16 mouse cellular contexts compared by ENCODE assay signal in genomic region chr6:39013034-39013832, GRCm38 (mm10).
A peak's percentile ranks its signal among the peaks of the same experiment; 100 is the strongest.
DNase-seq lines count a peak whose midpoint lies in the region; ATAC-seq and TF ChIP-seq lines count a peak whose summit lies in the region.
"Had no signal": no experiment of that assay in that cellular context is flagged by ENCODE, and none has a peak within 500 bp of the region (broad histone marks: within the 10 kb centered on the region; RNA-seq: fewer than 3 reads in every experiment).

No protein-coding gene starts in this region.

- H3K4me1 ChIP-seq in lung, embryonic 14.5 days (ENCODE audit: insufficient read depth) = no peaks in the 10 kb centered on the region
- H3K4me1 ChIP-seq in lung, adult 2 months (ENCODE audit: control insufficient read depth, insufficient read depth, low read length) = no peaks in the 10 kb centered on the region
- H3K4me1 ChIP-seq in liver, embryonic 11.5 days (replicated peaks; ENCODE audit: control insufficient read depth, insufficient read depth, low read length) = peaks cover 3% of the 10 kb centered on the region; the same call in 1 of the 2 replicates
- H3K4me1 ChIP-seq in stomach, embryonic 15.5 days = no peaks in the 10 kb centered on the region
- H3K4me1 ChIP-seq in heart, embryonic 12.5 days (replicated peaks) = peaks cover 12% of the 10 kb centered on the region
- H3K4me1 ChIP-seq: embryonic facial prominence, embryonic 12.5 days; forebrain, embryonic 10.5 days; neural tube, embryonic 15.5 days had no signal

- WGBS in lung, embryonic 14.5 days = 82% methylated on average over 10 of the region's 10 CpGs
- WGBS in lung, adult 2 months = 84% methylated on average over 10 of the region's 10 CpGs
- 79% methylated on average over 10 of the region's 10 CpGs for WGBS in liver, embryonic 11.5 days
- WGBS in stomach, embryonic 15.5 days = 72% methylated on average over 10 of the region's 10 CpGs
- 77% methylated on average over 10 of the region's 10 CpGs for WGBS in heart, embryonic 12.5 days

- H3K4me2 ChIP-seq in lung, embryonic 14.5 days = no peak overlapping the region
- H3K4me2 ChIP-seq in liver, embryonic 11.5 days = no peak overlapping the region
- H3K4me2 ChIP-seq in stomach, embryonic 15.5 days = no peak overlapping the region
- H3K4me2 ChIP-seq in heart, embryonic 12.5 days = no peak overlapping the region
- H3K4me2 ChIP-seq: embryonic facial prominence, embryonic 12.5 days; neural tube, embryonic 15.5 days had no signal

- H3K27ac ChIP-seq in lung, embryonic 14.5 days (ENCODE audit: low read depth) = no peak overlapping the region
- H3K27ac ChIP-seq in liver, embryonic 11.5 days (ENCODE audit: low read depth, low read length) = peak overlapping the region; percentile 78
- H3K27ac ChIP-seq in stomach, embryonic 15.5 days = 0 out of 2 replicates have a peak overlapping the region, but pooled peaks have one; percentile 0
- no peak overlapping the region for H3K27ac ChIP-seq in heart, embryonic 12.5 days (ENCODE audit: poor library complexity, severe bottlenecking)
- H3K27ac ChIP-seq: embryonic facial prominence, embryonic 12.5 days; forebrain, embryonic 10.5 days; neural tube, embryonic 15.5 days had no signal

- TF ChIP-seq POLR2A in lung, adult 2 months (IDR thresholded peaks at IDR 0.05; ENCODE audit: borderline replicate concordance, extremely low read depth, low read depth, low read length) = no peak

- H3K9ac ChIP-seq in lung, embryonic 14.5 days = no peak overlapping the region
- H3K9ac ChIP-seq in liver, embryonic 11.5 days (ENCODE audit: low read depth, low read length) = no peak overlapping the region
- no peak overlapping the region for H3K9ac ChIP-seq in stomach, embryonic 15.5 days
- H3K9ac ChIP-seq in heart, embryonic 12.5 days = no peak overlapping the region
- H3K9ac ChIP-seq: embryonic facial prominence, embryonic 12.5 days; neural tube, embryonic 15.5 days had no signal

- no peaks in the 10 kb centered on the region for H3K27me3 ChIP-seq in lung, embryonic 14.5 days (ENCODE audit: insufficient read depth, low read length)
- no peaks in the 10 kb centered on the region for H3K27me3 ChIP-seq in liver, embryonic 11.5 days (replicated peaks; ENCODE audit: control insufficient read depth, insufficient read depth, low read length)
- no peaks in the 10 kb centered on the region for H3K27me3 ChIP-seq in stomach, embryonic 15.5 days (replicated peaks)
- no peaks in the 10 kb centered on the region for H3K27me3 ChIP-seq in heart, embryonic 12.5 days (replicated peaks)
- H3K27me3 ChIP-seq: embryonic facial prominence, embryonic 12.5 days; neural tube, embryonic 15.5 days had no signal

- no peak for ATAC-seq in lung, embryonic 14.5 days (ENCODE audit: insufficient read depth)
- ATAC-seq in liver, embryonic 11.5 days (replicated peaks; ENCODE audit: low FRiP score) = peak; percentile 74
- peak; percentile 87 for ATAC-seq in stomach, embryonic 15.5 days (ENCODE audit: insufficient read depth, low FRiP score, low read depth)
- no peak for ATAC-seq in monocyte, adult 5-6 weeks (replicated peaks; ENCODE audit: insufficient number of reproducible peaks, low FRiP score, low TSS enrichment, poor library complexity, severe bottlenecking)
- no peak for ATAC-seq in heart, embryonic 12.5 days (ENCODE audit: insufficient number of reproducible peaks, low FRiP score)

- TF ChIP-seq CTCF in lung, embryonic 14.5 days (IDR thresholded peaks at IDR 0.05; ENCODE audit: low read depth) = 0 out of 2 replicates have a peak, but pooled peaks have one; percentile 31
- TF ChIP-seq CTCF in lung, adult 2 months (IDR thresholded peaks at IDR 0.05; ENCODE audit: insufficient read depth, low read length) = no peak

- H3K9me3 ChIP-seq in lung, embryonic 14.5 days (ENCODE audit: low read depth, low read length) = no peaks in the 10 kb centered on the region
- H3K9me3 ChIP-seq in liver, embryonic 11.5 days (ENCODE audit: control insufficient read depth, low read length) = peaks cover 6% of the 10 kb centered on the region
- H3K9me3 ChIP-seq in stomach, embryonic 15.5 days = no peaks in the 10 kb centered on the region
- peaks cover 4% of the 10 kb centered on the region for H3K9me3 ChIP-seq in heart, embryonic 12.5 days (replicated peaks)
- H3K9me3 ChIP-seq: neural tube, embryonic 15.5 days had no signal

- no peaks in the 10 kb centered on the region for H3K36me3 ChIP-seq in lung, embryonic 14.5 days (ENCODE audit: insufficient read depth)
- no peaks in the 10 kb centered on the region; the same call in 1 of the 2 replicates for H3K36me3 ChIP-seq in liver, embryonic 11.5 days (ENCODE audit: control insufficient read depth, insufficient read depth, low read length)
- H3K36me3 ChIP-seq in stomach, embryonic 15.5 days = no peaks in the 10 kb centered on the region
- H3K36me3 ChIP-seq in heart, embryonic 12.5 days = no peaks in the 10 kb centered on the region
- H3K36me3 ChIP-seq: embryonic facial prominence, embryonic 12.5 days; forebrain, embryonic 10.5 days; neural tube, embryonic 15.5 days had no signal

- H3K4me3 ChIP-seq in lung, embryonic 14.5 days (ENCODE audit: low read depth, low read length) = no peak overlapping the region
- no peak overlapping the region for H3K4me3 ChIP-seq in lung, adult 2 months (replicated peaks; ENCODE audit: extremely low read depth, low read depth, low read length)
- H3K4me3 ChIP-seq in liver, embryonic 11.5 days (ENCODE audit: low read depth, low read length) = no peak overlapping the region
- H3K4me3 ChIP-seq in stomach, embryonic 15.5 days (replicated peaks) = no peak overlapping the region
- no peak overlapping the region for H3K4me3 ChIP-seq in heart, embryonic 12.5 days
- H3K4me3 ChIP-seq: embryonic facial prominence, embryonic 12.5 days; forebrain, embryonic 10.5 days; neural tube, embryonic 15.5 days had no signal

- DNase-seq in lung, embryonic 14.5 days = no peak
- no peak for DNase-seq in lung, adult 2 months
- DNase-seq in NIH3T3 (ENCODE audit: low read depth) (peak; percentile 59), adipocyte (ENCODE audit: low spot score) (no peak)
- no peak for DNase-seq in liver, embryonic 11.5 days (ENCODE audit: low spot score)
- DNase-seq: cerebellum, postnatal 36 days; heart, postnatal 4 days; kidney, adult 18-20 months; lung, postnatal 36 days; right cerebral cortex, adult 18-20 months had no signal

Comparison
In these comparisons a context has a peak if more than half of its experiments do, and no peak if none do; other contexts are left out.
1. ATAC-seq: peak in liver, embryonic 11.5 days (single experiment) and stomach, embryonic 15.5 days (single experiment); none in lung, embryonic 14.5 days (single experiment), monocyte, adult 5-6 weeks (single experiment) and heart, embryonic 12.5 days (single experiment).
2. H3K27ac ChIP-seq: peak in liver, embryonic 11.5 days (single experiment) and stomach, embryonic 15.5 days (single experiment); none in lung, embryonic 14.5 days (single experiment) and heart, embryonic 12.5 days (single experiment).